Mouse (Mus musculus) bone marrow, adult 2 months (tissue): ENCODE results near the gene Rrh.

Source experiments
- CTCF ChIP-seq: fragments of 200-500 bp; IDR thresholded peaks from 2 replicates; pipeline ENCODE4 v1.5.1; 2011; ENCODE audit warnings: low read length, control low read depth; ENCODE audit not compliant: control insufficient read depth, insufficient read depth
- POLR2A ChIP-seq: fragments of 200-500 bp; IDR thresholded peaks from 2 replicates; pipeline ENCODE4 v1.6.1; 2011; ENCODE audit warnings: low read depth, mild to moderate bottlenecking, control low read depth, low read length, borderline replicate concordance; ENCODE audit not compliant: control insufficient read depth

DNA sequence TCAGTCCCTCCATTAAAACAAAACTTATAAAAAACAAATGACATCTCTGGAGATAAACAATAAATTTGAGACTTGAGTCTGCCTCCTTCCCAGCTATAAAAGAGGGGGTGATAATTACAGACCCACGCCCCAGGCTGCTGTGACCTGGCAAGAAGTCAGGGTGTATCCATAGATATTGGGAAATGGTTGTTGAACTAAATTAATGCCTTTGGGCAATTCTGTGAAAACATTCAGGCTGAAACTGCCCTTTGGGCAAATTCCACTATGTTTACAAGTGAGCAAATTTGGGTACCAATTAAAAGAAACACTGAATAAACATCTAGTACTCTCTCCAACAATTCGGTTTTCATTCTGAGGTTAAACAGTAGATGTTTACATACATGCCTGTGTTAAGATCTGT, 23.4 kb downstream of the Rrh start:
- no peak for TF ChIP-seq POLR2A
- no peak for TF ChIP-seq CTCF
